Mouse (Mus musculus) embryonic fibroblast, embryonic 13.5 days (primary cell): Measurements from ENCODE around the gene Alyref. TPM values are rescaled to one million over a fixed set of nuclear protein-coding genes. Genes with fewer than 3 reads are reported as not detected.
A peak's percentile ranks its signal among the peaks of the same experiment; 100 is the strongest.

Source experiments
- H3K27ac ChIP-seq: 2 replicates; pipeline ENCODE4 v1.5.1; 2012; ENCODE audit warnings: low read length, control low read depth, inconsistent platforms; ENCODE audit not compliant: insufficient read depth
- H3K4me1 ChIP-seq: 2 replicates; pipeline ENCODE4 v1.6.1; 2011; ENCODE audit warnings: low read length; ENCODE audit not compliant: control insufficient read depth, insufficient read depth
- H3K4me3 ChIP-seq: 2 replicates; pipeline ENCODE4 v1.5.1; 2011; ENCODE audit warnings: mild to moderate bottlenecking, control low read depth, low read length; ENCODE audit not compliant: insufficient read depth
- CTCF ChIP-seq: IDR thresholded peaks from 2 replicates; pipeline ENCODE4 v1.5.1; 2011; ENCODE audit warnings: mild to moderate bottlenecking, control low read depth, low read length, moderate library complexity, borderline replicate concordance; ENCODE audit not compliant: insufficient read depth
- POLR2A ChIP-seq: IDR thresholded peaks from 2 replicates; pipeline ENCODE4 v1.6.1; 2011; ENCODE audit warnings: low read depth, mild to moderate bottlenecking, control low read depth, low read length, moderate library complexity
- polyA plus RNA-seq: library from polyadenylated mRNA; stranded (reverse); fragments of >200 nt; gene quantifications from 2 replicates; pipeline ENCODE4 v1.2.4, GENCODE M21; 2011; ENCODE audit warnings: low read depth; ENCODE audit not compliant: missing spikeins, insufficient read length

Gene Alyref
- 112 and 150 TPM in 2 replicates for polyA plus RNA-seq

DNA sequence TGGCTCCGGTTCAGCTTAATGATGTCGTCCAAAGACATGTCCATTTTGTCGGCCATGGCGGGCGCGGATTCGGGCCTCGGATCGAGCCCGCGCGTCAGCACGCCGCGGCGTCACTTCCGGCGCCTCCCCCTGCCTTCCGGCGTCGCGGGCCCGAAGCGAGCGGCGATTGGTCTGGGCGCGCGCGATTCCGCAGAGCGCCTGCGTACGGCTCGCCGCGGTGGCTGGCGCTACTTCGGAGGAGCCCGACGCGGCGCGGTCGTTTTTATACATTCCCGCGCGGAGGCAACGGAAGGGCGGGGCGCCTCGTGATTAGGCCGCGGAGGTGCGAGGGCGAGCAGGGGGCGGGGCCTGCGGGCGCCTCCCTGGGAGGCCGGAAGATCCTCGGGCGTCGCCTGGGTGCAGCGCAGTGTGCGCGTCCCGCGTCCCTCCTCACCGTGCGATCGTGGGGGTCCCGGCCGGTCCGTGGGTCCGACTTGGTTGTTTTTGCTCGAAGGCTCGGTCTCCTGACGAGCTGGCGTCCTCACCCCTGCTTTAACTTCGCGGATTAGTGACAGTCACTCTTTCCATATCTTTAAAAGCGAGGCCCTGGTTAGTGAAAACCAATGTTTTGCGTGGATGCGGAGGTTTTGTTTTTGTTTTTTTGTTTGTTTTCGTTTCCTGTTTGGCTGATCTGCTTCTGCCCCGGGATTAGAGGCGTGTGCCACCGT, at the start of gene Alyref, which contains the start of gene Anapc11:
Gene Alyref, minus strand, starts transcription at position 83 of the 707 bp plus-strand sequence.
Gene Anapc11, plus strand, starts transcription at position 139 of the 707 bp plus-strand sequence.
- peak within 1 kb of the TSS; percentile 63 for H3K27ac ChIP-seq
- TF ChIP-seq POLR2A (peak; percentile 90), CTCF (no peak)
- H3K4me3 ChIP-seq: peak within 1 kb of the TSS; percentile 95
- peaks cover 7% of the 10 kb centered on the region for H3K4me1 ChIP-seq

DNA sequence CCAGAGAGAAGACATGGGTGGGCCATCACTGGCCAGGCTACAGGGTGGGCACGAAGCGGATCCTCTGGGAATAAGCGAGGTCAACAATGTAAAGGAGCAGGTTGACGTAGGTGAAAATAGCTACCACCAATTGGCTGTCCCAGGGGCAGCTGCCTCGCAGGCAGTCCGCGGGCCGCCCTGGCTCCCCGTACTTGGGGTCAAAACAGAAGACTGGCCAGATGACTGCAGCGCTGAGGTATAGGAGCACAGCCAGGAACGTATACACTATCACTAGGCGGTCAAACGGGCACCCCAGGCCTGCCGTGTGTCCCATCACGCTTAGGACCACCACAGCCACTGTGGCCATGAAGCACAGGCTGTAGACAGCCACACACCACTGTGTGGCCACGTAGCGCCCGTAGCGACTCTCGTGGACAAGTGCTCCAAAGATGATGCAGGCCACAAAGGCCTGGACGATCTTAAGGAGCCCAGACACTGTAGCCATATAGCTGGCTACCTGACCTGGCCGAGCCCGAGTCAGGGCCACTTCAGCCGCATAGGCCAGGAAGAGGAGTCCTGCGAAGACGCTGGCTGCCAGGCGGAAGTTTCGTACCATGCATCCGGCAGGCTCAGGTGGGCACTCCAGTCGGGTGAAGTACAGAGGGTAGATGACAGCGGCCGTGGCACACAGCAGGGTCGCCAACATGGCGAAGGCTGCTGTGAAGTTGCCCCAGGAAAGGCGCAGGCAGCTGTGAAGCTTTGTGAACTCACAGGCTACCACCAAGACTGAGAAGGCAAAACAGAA, 49.1 kb upstream of the Alyref start:
- no peak overlapping the region for H3K27ac ChIP-seq
- peaks cover 3% of the 10 kb centered on the region for H3K4me1 ChIP-seq
- TF ChIP-seq CTCF (no peak), POLR2A (no peak)
- no peak overlapping the region for H3K4me3 ChIP-seq

DNA sequence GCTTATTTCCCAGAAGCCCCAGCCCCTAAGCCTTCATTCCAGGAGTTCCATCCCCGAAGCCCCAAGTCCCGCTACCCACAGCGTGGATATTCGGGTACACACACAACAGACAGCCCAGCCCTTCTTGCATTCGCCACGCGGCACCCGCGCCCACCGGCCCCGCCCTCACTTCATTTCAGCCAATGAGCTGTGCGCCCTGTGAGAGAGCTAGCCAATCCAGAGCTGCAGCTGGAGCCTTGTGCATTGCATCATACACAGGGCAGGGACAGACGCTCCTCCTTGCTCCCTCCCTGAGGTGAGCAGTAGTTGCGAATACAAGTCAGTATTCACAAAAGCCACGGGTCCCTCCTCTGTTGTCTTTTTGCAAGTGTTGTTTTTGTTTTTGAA, 45.4 kb upstream of the Alyref start, which contains the start of gene Pycr1:
Gene Pycr1, minus strand, starts transcription at position 169 of the 387 bp plus-strand sequence.
- Histone ChIP-seq H3K27ac (0 out of 2 replicates have a peak within 1 kb of the TSS, but pooled peaks have one; percentile 19), H3K4me1 (peaks cover 3% of the 10 kb centered on the region), H3K4me3 (peak within 1 kb of the TSS; percentile 56)
- no peak for TF ChIP-seq CTCF
- peak; percentile 85 for TF ChIP-seq POLR2A

DNA sequence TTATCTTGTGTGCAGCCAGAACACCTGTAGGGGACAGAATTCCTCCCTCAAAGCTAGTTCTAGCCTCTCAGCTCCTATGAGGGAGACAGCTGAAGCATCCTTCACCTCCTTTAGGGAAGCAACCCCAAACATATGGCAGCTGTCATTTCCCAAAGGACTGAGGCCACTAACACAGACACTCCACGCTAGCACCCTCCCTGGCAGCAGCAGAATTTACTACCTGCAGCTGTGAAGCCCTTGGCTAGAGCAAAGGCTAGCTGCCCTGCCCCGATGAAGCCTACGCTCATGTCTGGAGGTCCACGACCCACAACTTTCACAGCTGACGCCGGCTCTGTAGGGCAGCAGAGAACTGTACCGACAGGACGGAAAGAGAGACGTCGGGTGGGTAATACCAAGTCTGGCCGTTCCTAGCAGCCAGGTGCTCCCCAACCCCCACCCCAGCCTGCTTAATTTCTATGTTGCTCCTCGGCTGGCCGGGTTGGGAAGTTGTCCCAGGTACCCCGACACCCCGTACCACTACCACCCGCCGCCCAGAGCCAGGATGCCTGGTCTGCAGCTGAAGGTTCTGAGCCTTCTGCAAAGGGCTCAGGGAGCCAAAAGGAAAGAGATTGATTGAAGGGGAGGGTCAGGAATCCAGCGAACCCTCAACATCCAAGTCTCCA, 44.9 kb upstream of the Alyref start:
- Histone ChIP-seq H3K27ac (no peak overlapping the region), H3K4me3 (peak overlapping the region; percentile 56), H3K4me1 (peaks cover 3% of the 10 kb centered on the region)
- no peak for TF ChIP-seq CTCF
- peak; percentile 24; the same call in 1 of the 2 replicates for TF ChIP-seq POLR2A

DNA sequence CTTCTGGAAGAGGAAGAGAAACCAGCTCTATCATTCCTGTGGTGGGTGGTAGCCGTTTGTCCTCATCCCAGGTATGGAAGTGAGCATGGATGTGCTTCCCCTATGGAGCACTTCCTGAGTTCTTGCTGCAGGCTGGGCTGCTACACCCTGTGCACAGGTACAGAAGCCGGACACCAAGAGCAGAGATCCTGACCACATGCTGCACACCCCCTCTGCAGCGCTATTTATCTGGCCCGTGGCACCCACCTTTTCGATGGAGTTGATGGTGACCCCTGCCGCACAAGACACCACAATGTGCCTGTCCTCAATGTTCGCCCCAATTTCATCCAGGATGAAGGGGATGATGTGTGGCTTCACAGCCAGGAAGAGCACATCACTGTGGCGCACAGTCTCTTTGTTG, 43.7 kb upstream of the Alyref start:
- Histone ChIP-seq H3K4me3 (no peak overlapping the region), H3K4me1 (peaks cover 3% of the 10 kb centered on the region), H3K27ac (no peak overlapping the region)
- TF ChIP-seq POLR2A: no peak
- TF ChIP-seq CTCF: no peak

DNA sequence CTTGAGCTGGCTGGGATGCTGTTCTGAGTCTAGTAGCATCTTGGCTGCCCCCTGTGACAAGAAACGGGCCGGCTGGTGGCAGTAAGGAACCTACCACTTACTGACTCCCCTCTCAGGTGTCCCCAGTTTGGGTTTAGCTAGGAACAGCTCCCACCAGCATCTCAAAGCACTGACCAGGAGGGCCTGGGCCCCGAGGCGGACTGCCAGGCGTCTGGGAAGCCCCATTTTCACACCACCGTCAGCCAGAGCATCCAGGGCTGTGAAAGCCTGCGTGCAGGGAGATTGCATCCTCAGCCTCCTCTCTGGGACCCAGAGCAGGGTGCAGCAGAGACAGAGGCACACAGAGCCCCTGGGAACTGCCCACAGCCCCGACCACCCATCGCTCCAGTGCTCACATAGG, 43.1 kb upstream of the Alyref start:
- Histone ChIP-seq H3K4me1 (peaks cover 3% of the 10 kb centered on the region), H3K4me3 (no peak overlapping the region), H3K27ac (no peak overlapping the region)
- TF ChIP-seq CTCF (no peak), POLR2A (no peak)

DNA sequence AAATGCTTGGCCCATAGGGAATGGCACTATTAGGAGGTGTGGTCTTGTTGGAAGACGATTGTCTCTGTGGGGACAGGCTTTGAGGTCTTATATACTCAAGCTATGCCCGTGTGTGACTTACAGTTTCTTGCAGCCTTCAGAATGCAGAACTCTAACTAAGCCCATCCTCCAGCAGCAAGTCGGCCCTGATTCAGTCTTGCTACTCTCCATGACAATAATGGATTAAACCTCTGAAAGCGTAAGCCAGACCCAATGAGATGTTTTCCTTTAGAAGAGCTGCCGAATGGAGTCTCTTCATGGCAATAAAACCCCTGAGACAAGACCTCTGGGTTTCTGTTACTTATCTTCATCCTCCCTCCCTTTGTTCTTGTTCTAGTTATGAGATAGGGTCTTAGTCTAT, 36.6 kb upstream of the Alyref start:
- H3K27ac ChIP-seq: no peak overlapping the region
- no peak overlapping the region for H3K4me3 ChIP-seq
- H3K4me1 ChIP-seq: peaks cover 3% of the 10 kb centered on the region; the same call in 1 of the 2 replicates
- TF ChIP-seq CTCF (no peak), POLR2A (no peak)

DNA sequence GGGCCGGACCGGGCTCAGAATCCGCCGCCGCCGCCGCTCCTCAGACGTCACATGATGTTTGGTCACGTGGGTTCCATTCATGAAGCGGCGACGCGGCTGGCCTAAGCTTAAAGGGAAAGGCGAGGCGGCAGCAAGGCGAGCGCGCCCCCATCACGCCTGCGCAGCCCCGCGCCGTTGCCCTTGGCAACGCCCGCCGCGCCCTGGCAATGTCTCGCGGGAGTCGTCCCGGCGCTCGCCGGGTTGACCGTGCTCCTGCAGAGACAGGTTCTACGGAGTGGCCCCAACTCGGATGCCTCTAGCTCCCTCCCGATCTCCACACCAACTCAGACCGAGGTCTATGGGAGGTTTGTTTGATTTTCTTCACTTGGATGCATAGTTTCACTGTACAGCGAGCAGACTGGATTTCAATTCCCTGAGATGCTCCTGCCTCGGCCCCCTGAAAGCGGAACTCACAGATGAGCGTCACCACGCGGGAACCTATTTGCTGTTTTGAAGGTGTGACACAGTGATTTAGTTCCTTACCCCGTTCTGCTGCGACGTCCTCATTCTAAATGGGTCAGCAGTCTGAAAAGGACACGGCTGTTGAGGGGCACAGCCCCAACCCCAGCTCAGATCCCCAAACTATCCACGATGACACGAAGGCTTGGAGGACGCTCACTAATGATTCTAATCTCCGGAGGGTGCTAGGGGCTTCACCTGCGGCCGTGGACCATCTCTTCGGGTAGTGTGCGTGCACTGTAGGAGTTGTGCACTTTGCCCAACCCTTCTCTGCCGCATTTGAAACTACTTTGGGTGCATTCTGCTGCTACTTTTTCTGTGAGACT, 35.6 kb upstream of the Alyref start, which contains the start of gene Mafg:
Gene Mafg, minus strand, starts transcription at position 81 of the 824 bp plus-strand sequence.
- H3K27ac ChIP-seq: peak within 1 kb of the TSS; percentile 90
- peaks cover 8% of the 10 kb centered on the region; the same call in 1 of the 2 replicates for H3K4me1 ChIP-seq
- peak within 1 kb of the TSS; percentile 75 for H3K4me3 ChIP-seq
- TF ChIP-seq CTCF: no peak
- TF ChIP-seq POLR2A: peak; percentile 74
